Mouse (Mus musculus) gastrocnemius, postnatal 36 days (tissue): Measurements from ENCODE around the gene Anp32b. TPM values are rescaled to one million over a fixed set of nuclear protein-coding genes. Genes with fewer than 3 reads are reported as not detected.
A peak's percentile ranks its signal among the peaks of the same experiment; 100 is the strongest.

Source experiments
- DNase-seq, 2 experiments: peaks; one replicate each; pipeline ENCODE4 v3.0.0; 2022
- intact Hi-C: fragments of 180-260 bp; cut with DNase I; formaldehyde crosslinking; loops from one replicate; pipeline ENCODE4 v1.15.1; 2025
- long read RNA-seq, 2 experiments: library from polyadenylated mRNA; stranded (forward); transcript quantifications; one replicate each; pipeline ENCODE4 v2.0.0; 2021
- total RNA-seq, 2 experiments: library from RNA; stranded (reverse); gene quantifications; 2 replicates each; pipeline ENCODE4 v1.2.3; 2021

Anp32b gene
- 10 to 100 TPM; 54.4 to 64.0 TPM for total RNA-seq
- long read RNA-seq, experiment 1, transcript Anp32b-201 (7 exons, 1,716 nt) = major isoform, 41 of 73 reads
- long read RNA-seq, experiment 1, partial matches to known transcripts = 23 of 73 reads
- long read RNA-seq, experiment 1, other reads (novel, unspliced or antisense) = 9 of 73 reads
- long read RNA-seq, experiment 2, transcript Anp32b-201 (7 exons, 1,716 nt) = major isoform, 49 of 79 reads
- long read RNA-seq, experiment 2, partial matches to known transcripts = 22 of 79 reads
- long read RNA-seq, experiment 2, other reads (novel, unspliced or antisense) = 8 of 79 reads

DNA sequence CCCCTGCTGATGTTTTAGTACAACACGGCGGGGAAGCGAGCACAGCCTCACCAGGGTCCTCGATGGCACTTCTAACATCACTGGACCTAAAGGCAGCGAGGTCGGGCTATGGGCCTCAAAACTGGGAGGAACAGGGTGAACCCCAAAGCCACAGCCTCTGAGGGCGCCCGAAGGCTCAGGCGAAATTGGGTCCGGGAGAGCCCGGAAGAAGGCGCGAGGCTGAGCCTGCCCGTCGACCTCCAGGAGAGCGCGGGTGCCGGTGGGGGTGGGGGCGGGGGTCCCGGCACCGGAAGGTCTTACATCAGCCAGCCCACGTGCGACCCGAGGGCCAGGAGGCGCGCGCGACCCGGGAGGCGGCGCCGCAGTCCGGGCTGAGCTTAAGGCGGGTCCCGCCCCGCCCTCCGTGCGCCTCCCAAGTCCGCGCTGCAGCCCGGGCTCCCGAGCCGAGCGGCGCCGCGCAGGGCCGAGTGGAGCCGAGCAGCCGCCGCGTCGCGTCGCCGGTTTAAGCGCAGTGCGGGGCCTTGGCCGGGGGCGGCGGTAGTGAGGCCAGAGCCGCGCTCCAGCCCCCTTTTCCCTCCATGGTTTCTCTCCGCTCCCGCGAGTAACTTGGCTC is at the start of gene Anp32b:
Gene Anp32b (plus strand): TSS at position 384 of the 613 bp plus-strand sequence.
- DNase-seq = peak; percentile 87 to 89
- intact Hi-C loops = no loop called here

DNA sequence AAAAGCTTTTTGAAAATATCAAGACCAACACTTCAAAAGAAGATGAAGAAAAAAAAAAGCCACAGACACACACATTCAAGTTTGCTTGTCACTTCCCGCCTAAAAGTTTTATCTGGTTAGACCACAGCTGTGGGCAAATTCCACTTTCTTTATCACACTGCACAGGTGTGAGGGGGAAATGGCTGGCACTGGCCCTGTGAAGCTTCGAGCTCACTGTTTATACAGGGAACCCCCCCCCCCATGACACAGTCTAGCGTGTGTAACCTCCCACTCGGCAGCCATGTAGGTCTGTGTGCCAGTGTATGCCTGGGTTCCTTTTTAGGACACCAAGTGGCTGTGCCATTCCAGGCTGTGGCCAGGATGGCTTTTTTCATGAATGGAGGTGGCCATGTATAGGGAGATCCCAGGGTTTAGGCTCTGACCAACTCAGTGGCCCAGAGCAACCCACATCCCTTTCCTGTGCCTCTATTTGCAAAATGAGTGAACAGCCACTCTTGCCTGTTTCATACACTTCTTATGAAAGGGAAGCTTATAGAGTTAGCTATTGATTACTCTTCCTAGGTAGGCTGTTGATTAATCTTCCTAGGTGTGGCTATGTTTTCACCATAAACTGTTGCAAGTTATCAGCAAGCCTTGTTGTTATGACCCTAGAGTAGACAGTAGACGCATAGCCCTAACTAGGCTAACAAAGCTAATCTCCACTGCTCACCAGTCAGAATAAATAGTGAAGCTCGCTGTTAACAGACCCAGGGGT is 46.5 kb upstream of the Anp32b start:
- DNase-seq = no peak
- intact Hi-C loops = no loop called here

DNA sequence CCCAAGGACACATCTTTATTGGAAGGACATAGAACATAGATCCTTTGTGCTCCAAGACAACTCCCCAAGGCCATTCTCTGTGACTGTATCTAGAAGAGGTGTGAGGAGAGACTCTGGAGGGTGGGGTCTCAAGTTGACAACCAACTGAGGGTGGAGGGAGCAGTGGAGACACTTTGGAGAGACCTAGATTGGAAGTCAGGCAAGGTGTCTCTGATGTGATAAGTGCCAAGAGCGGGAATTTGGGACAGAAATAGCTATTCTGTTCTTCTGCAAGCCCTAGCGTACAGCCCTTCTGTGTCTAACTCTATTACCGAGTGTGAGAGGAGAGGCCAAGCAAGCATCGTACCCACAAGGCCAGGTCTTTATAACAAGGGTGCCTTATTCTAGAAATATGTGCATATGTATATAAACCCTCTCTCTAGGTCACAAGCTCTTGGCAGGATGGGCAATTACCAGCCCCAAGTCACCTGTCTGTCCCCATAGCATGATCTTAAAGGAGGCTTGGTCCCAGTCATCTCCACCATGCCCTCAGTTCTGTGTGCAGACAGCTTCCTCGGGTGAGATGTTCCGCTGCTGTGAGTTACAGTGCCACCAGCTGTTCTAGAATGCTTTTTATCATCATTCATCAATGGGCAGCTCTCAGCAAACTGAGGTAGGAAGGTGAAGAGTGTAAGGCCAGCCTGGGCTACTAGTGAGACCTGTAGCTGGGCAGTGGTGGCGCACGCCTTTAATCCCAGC is 43.6 kb upstream of the Anp32b start:
- intact Hi-C loops = no loop called here
- DNase-seq = no peak

DNA sequence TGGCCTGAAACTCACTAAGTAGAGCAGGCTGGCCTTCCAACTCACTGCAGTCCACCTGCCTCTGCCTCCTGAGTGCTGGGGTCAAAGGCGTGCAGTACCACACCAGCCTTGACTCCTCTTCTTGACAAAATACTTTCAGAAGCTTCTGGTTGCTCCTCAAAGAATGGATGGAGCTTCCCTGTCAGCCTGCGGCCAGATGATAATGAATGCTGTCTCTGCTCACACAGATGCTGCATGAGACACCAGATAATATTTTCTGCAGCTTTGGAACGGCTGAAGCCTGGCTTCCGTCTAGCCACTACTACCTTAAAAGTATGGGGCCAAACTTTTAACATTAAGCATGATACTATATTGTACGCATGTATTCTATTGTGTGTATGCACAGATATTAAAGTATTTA is 40.0 kb upstream of the Anp32b start:
- DNase-seq = no peak
- intact Hi-C loops = no loop called here

DNA sequence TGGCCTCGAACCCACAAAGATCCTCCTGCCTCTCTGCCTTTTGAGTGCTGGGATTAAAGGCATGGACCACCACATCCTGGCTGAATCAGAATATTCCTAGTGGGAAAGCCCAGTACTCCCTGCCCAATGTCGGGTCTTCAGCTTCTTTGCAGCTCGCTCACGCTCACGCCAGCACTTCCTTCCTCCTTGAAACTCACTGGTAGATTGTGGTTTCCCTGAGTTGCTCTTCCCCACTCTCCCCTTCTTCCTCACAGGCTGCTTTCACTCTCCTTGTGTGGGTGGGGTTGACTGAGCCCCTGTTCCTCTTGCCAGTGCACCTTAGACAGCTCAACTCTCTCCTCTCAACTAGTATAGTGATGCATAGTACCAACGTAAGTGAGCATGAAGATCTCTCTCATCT is 39.2 kb upstream of the Anp32b start:
- intact Hi-C loops = no loop called here
- no peak for DNase-seq

DNA sequence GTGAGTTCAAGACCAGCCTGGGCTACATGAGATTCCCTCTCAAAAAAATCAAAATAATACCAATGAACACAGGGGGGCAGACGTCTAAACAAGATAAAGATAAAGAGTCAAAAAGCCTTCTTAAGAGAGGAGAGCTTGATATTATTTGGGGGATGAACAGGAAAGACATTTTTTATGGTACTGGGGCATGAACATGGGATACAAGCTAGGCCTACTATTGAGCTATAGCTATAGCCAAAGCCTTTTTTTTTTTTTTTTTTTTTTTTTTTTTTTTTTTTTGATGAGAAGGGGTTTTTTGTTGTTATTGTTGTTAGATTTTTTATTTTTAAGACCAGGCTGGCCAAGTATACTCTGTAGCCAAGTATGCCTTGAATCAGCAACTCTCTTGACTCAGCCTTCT is 38.6 kb upstream of the Anp32b start:
- DNase-seq = no peak
- intact Hi-C loops = no loop called here

DNA sequence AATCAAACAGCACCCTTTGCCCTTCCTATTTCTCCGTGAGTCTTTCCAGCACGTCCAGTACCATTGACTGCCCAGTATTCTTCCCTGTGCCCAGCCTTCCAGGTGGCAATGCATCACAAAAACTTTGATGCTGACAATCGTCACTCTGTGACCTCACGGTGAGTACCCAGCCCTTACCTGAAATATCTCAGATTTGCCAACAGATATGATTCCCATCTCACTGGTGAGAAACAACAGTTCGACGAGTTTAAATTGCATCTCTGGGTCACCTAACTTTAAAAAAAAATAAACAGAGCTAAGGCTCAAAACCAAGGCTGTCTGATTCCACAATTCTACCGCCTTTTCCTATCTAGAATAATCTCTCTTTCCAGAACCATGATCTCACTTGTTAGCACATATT is 37.3 kb upstream of the Anp32b start, which contains the start of gene Hemgn:
Gene Hemgn (minus strand): TSS at position 101 of the 400 bp plus-strand sequence.
- intact Hi-C loops = no loop called here
- DNase-seq = no peak

DNA sequence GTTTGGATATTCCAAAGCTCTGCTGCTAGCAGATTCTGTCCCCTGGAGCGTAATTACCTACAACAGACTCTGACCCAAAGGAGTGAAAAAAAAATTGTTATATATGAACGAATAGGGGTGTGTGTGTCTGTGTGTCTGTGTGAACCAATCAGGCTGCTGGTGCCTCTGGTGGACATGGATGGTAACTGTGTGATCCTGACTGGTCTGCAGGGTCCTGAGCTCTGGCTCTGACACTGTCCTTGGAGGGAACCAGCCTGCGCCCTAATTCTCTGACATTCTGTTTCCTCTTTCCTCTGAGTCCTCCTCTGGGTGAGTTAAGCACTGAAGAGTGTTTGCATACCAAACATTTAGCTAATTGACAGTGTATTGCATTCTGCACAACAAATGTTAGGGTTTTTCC is 33.2 kb upstream of the Anp32b start:
- intact Hi-C loops = no loop called here
- no peak for DNase-seq

DNA sequence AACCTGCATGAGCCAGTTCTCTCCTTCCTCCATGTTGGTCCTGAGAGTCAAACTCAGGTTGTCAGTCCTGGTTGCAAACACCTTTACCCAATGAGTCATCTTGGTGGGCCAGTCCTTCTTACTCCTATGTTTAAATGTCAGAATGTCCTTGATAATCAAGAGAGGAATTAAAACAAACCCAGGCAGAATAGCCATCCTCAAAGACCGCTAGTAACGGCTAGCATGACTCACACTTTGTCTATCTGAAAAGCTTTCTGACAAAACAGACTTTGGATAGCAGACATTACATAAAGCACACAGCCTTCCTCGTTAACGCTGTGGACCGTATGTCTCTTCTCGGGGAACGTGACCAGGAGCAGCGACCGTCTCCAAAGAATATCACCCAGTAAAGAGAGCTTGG is 31.9 kb upstream of the Anp32b start:
- no peak for DNase-seq
- intact Hi-C loops = no loop called here

DNA sequence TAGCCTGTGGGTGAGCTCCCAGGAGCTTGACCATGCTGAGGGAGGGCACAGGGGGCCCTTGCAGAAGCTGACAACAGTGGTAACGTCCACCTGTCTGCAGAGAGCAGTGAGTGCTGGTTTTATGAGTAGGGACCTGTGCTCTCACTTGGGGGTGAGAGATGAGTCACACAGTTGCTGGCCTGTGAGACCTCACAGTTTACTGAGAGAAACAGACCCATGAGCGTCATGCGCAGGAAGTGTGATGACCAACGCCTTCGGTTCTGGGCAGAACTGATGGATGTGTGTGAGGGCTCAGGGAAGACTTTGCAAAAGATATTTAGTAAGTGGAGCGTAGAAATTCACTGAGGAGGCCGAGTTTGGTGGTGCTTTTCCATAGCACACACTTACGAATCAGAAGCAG is 28.1 kb upstream of the Anp32b start:
- intact Hi-C loops = no loop called here
- DNase-seq = no peak

DNA sequence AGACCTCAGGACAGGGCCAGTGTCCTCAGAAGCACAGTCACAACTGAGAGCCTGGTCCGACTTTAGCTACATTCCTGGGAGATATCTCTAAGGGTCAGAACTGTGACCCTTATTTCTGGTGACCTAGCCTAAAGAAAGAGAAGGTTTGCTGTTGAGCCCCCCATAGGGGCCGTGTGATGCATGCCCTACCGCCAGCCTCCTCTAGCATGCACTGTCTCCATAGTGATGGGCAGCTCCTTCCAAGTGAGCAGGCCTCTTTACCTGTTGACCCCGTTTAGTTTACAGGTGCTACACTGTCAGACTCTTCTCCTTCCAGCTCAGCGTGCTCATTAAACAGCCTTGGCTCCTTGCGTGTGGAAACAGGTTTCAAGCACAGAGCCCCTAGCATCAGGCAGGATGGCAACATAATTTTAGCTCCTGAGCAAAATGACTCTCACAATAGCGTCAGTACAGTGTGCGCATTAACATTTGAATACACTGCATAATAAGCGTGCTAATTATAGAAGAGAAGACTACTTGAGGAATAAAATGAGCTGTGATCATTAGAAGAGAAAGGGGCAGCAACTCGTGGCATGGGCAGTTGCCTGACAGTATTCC is 21.7 kb upstream of the Anp32b start:
- intact Hi-C loops = no loop called here
- DNase-seq = no peak

DNA sequence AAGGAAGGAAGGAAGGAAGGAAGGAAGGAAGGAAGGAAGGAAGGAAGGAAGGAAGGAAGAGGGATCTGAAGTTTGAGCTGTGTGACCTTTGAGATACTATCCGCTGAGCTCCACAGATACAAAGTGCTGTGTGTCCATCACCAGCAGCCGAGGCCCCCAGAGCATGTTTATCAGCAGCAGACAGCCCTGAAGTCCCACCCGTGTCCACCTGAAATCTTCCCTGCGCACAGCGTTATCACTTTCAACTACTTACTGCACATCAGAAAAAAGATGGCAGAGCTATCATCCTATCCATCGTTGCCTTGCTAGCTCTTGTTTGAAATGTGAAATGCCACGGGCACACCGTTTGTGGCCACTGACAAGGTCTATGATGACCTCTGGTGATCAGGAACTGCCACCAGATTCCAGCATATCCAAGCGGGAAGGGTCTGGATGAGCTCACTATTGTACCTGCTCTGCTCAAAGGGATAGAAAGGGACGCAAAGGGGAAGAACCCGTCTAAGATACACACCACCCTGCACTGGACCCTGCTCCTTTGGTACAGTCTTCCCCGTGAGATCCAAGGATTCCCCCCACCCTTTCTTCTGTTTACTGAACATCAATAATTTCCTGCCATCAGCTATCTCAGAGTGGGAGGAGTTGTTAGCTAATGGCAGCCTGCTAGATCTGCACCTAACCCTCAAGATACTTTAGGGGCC is 18.2 kb upstream of the Anp32b start:
- DNase-seq = no peak
- intact Hi-C loops = no loop called here

DNA sequence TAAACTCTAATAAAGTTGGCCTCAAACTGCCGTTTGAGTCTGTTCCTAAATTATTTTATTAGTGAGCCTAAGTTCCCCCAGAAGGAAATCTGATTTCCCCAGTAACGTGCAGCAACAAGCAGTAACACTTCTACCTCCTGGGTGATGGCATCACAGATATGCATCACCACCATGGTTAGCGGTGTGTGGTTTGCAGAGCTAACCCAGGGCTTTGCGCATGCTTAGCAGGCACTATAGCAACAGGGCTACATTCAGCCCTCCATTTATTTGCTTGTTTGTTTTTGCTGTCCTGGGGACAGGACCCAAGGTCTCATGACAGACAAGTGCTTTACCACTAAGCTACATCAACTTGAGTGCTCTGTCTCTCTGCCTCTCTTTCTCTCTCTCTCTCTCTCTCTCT is 8.2 kb upstream of the Anp32b start:
- intact Hi-C loops = loop anchor here (10.0 kb wide), 1 partner anchor 248 kb away; the partner anchor contains the start of gene Xpa
- no peak for DNase-seq

DNA sequence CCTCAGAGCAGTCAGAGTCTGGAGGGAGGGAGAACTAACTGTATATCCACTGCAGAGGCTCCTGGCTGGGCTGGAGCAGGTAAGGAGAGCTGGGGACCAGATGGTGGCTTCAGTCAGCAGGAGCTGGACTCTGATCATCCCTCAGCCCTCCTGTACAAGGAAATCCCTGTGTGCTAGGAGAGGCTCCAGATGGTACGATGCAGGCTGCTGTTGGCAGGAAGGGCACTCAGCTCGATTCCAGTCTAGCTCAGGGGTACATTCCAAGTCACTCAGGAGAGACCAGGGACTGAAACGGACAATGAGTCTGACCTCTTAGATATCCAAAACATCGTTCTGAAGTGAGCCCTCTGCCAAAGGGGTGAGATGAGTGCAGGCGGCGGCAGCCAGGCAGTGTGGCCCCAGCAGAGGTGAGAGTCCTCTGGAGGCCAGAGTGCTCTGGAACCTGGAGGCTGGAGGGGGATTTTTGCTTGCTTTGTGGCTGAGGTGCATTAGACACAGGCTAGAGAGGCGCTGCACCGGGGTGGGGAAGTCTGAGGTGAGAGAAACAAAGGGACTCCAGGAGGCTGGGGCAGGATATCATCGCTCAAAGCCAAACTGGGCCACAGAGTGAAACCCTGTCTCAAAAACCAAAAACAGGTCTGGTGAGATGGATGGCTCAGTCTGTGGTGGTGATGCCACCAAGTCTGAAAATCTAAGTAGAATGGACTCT is 5.3 kb upstream of the Anp32b start:
- DNase-seq = no peak

DNA sequence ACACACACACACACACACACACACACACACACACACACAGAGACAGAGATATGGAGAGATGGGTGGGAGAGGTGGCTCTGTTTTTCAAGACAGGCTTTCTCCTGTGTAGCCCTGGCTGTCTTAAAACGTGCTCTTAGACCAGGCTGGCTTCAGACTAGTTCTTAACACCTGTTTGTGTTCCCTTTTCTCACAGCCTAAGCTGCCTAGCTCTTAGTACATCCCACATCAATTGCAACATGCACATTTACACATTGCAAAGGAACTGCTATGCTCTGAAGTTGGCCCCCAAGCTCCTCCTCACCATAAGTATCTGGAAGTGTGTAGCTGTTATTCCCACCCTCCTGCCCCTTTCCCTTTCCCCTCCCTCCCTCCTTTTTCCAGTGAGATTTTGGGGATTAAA is 3.2 kb upstream of the Anp32b start:
- no peak for DNase-seq
- intact Hi-C loops = loop anchor here (5.0 to 10.0 kb wide), 3 partner anchors 55 to 253 kb away; partner anchors contain the start of gene Xpa

More for the DNA sequence above, 5.3 kb upstream of the Anp32b start:
- intact Hi-C loops = loop anchor here (5.0 to 10.0 kb wide), 3 partner anchors 53 to 251 kb away; partner anchors contain the start of gene Xpa

DNA sequence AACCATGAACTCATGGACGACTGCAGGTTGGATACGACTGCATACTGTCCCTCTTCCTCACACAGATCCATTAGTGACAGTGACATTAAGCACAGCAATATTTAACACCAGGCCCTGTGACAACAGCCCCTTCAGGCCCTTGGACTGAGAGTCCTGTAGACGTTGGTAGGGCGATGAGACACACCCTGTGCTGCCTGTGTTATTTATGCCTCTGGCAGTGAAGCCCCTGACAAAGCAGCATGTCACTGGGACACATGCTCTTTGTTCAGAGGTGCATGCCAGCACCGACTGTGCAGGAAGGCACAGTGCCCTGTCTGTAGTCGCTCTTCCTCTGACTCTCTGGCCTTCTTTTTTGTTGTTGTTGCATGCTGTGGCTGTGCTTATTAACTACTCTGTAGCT is 1.8 kb upstream of the Anp32b start:
- intact Hi-C loops = loop anchor here (5.0 to 10.0 kb wide), 3 partner anchors 53 to 254 kb away; partner anchors contain the start of gene Xpa
- peak in 1 of 2 experiments; percentile 6 for DNase-seq

DNA sequence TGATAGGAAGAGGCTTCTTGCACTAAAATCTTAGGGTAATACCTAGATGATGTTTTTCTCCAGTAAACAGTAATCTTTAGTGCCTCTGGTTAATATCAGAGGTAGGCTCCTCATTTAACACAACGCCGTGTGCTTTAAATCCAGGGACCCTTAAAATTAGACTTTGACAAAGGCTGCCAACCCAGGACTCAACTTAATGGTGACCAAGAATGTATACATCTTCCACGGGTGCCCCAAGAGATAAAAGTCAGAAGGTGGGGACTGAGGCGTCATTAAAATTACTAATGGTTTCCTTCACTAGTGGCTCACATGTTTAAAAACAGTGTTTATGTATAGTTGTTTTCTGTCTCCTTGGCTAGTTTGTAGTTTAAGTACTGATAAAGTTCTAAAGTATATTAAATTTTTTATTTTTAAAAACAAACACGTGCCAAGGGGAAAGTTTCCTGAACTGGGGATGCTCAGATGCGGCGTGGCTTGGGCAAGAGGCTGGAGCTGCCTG is 633 bp upstream of the Anp32b start:
- intact Hi-C loops = no loop called here
- no peak for DNase-seq

DNA sequence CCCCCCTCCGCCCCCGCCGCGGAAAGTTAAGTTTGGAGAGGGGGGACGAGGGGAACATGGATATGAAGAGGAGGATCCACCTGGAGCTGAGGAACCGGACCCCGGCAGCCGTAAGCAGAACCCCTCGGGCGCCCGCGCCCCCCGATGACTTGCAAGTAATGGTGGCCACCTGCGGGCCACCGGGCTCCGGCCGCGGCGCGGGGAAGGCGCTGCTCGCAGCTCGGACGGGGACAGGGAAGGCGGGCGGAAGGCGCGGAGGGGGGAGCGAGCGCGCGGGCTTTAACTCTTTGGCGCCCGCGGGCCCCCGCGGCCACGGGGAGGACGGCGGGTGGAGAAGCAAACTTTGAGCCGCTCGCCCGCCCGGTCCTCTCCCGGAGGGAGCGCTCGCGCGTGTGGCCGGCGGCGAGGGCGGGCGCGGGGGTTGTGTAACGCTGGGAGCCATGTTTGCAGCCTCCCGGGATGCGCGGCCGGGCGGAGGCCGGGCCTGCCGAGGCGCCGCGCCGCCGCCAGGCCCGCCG is 597 bp downstream of the Anp32b start:
- intact Hi-C loops = no loop called here

More for the DNA sequence above, 597 bp downstream of the Anp32b start:
- DNase-seq = peak; percentile 47 to 80
